ENCODE assay signal across 8 mouse cellular contexts in the genomic region with DNA sequence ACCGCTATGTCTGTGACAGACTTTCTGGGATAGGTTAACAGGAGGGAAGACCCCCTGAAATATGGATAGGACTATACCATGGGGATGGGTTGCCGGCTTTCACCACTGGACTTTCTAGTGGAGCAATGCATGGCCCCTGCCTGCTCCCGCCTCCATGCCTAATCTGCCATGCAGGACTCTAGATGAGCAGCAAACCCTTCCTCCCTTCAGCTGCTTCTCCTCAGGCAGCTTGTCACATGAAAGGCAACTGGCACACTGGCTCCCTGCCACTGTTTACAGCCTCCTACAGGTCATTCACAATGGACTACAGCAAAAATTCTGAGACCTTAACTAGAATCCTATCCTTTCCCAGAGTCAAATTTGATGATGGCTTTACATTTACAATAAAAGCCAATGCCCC. TPM values are rescaled to one million over a fixed set of nuclear protein-coding genes. Genes with fewer than 3 reads are reported as not detected.
DNase-seq lines count a peak whose midpoint lies in the region; ATAC-seq and TF ChIP-seq lines count a peak whose summit lies in the region.

No protein-coding gene starts in this region.

- no peak overlapping the region for H3K27ac ChIP-seq in heart, embryonic 12.5 days (ENCODE audit: poor library complexity, severe bottlenecking)

- no peaks in the 10 kb centered on the region for H3K27me3 ChIP-seq in heart, embryonic 12.5 days (replicated peaks)
- H3K27me3 ChIP-seq in myocyte (ENCODE audit: control insufficient read depth, insufficient read depth, insufficient read length), result no peaks in the 10 kb centered on the region

- no peak for ATAC-seq in heart, embryonic 12.5 days (ENCODE audit: insufficient number of reproducible peaks, low FRiP score)
- ATAC-seq in monocyte, adult 5-6 weeks (replicated peaks; ENCODE audit: insufficient number of reproducible peaks, low FRiP score, low TSS enrichment, poor library complexity, severe bottlenecking), result no peak

- peak overlapping the region; percentile 76 for H3K4me3 ChIP-seq in heart, embryonic 12.5 days
- H3K4me3 ChIP-seq in myocyte, result peak overlapping the region; percentile 97

- intact Hi-C loops in left cerebral cortex, postnatal 4 days (cut with DNase I), result no loop called here

- H3K79me2 ChIP-seq in myocyte (ENCODE audit: control insufficient read depth, insufficient read depth), result peaks cover 33% of the 10 kb centered on the region

- H3K9ac ChIP-seq in heart, embryonic 12.5 days, result peak overlapping the region; percentile 54

- no peaks in the 10 kb centered on the region for H3K9me3 ChIP-seq in heart, embryonic 12.5 days (replicated peaks)

- H3K36me3 ChIP-seq in heart, embryonic 12.5 days, result peaks cover 23% of the 10 kb centered on the region
- peaks cover 15% of the 10 kb centered on the region for H3K36me3 ChIP-seq in myocyte (ENCODE audit: control insufficient read depth, insufficient read depth)

- peaks cover 27% of the 10 kb centered on the region for H3K4me1 ChIP-seq in heart, embryonic 12.5 days (replicated peaks)

- DNase-seq in left cerebral cortex, postnatal 4 days, result peak; percentile 55
- no peak for DNase-seq in left cerebral cortex, adult 11 months (ENCODE audit: low spot score)
- peak; percentile 66 to 69 for DNase-seq in cerebellum, adult 18-20 months
- peak; percentile 36 for DNase-seq in kidney, postnatal 14 days
- no peak for DNase-seq in ovary, postnatal 10 days (ENCODE audit: low spot score)

- peak overlapping the region; percentile 79 for H3K4me2 ChIP-seq in heart, embryonic 12.5 days
- peak overlapping the region; percentile 98 for H3K4me2 ChIP-seq in myocyte (ENCODE audit: low read depth)

- no peak for TF ChIP-seq POLR2A in myocyte (IDR thresholded peaks at IDR 0.05; ENCODE audit: insufficient read length, low read depth)

- WGBS in heart, embryonic 12.5 days, result 88% methylated on average over 3 of the region's 3 CpGs

- no peak overlapping the region for H3ac ChIP-seq in myocyte (ENCODE audit: control insufficient read depth, insufficient read length)

TF ChIP-seq in myocyte, 11 proteins besides CTCF, POLR2A, EP300 and RAD21:
- TF ChIP-seq USF1 (IDR thresholded peaks at IDR 0.05; ENCODE audit: low read depth) (no peak), MYOG (IDR thresholded peaks at IDR 0.05; ENCODE audit: control insufficient read depth in 1 of 3, insufficient read depth in 1 of 3, insufficient read length in 2 of 3, low read depth in 2 of 3) (peak; percentile 12 to 85 (median 15)), CEBPB (IDR thresholded peaks at IDR 0.05; ENCODE audit: insufficient read depth, poor library complexity, severe bottlenecking) (no peak), E2F4 (IDR thresholded peaks at IDR 0.05; ENCODE audit: insufficient read depth) (no peak), TCF3 (IDR thresholded peaks at IDR 0.05; ENCODE audit: insufficient read length, low read depth) (no peak), REST (IDR thresholded peaks at IDR 0.05; ENCODE audit: insufficient read depth, insufficient read length) (no peak), MYOD1 (IDR thresholded peaks at IDR 0.05; ENCODE audit: control insufficient read depth in 1 of 3, insufficient read length in 2 of 3, low read depth in 2 of 3) (peak in 2 of 3 experiments; percentile 76 to 79), POLR2AphosphoS2 (IDR thresholded peaks at IDR 0.05; ENCODE audit: insufficient read length, low read depth) (no peak), SRF (IDR thresholded peaks at IDR 0.05; ENCODE audit: control insufficient read depth, insufficient read length, low read depth) (no peak), MAX (IDR thresholded peaks at IDR 0.05; ENCODE audit: low read depth) (no peak), TCF12 (IDR thresholded peaks at IDR 0.05; ENCODE audit: insufficient read depth, poor library complexity, severe bottlenecking) (peak; percentile 7)

RNA-seq across cellular contexts. Expression of gene Rmnd1, which starts 1.4 kb away (rescaled TPM):
- 10 to 100 TPM; 25.2 to 29.7 TPM for total RNA-seq in left cerebral cortex, postnatal 4 days (2021)
- 91.8 and 92.9 TPM in 2 replicates for polyA plus RNA-seq in heart, embryonic 12.5 days (2016; fragmentation: Nextera tagmentation; extraction: Ambion mirVana)
- 22.1 TPM for polyA plus RNA-seq in myocyte (2012; fragmentation: generic; extraction: Trizol)
- total RNA-seq in monocyte, adult 5-6 weeks (2017), result 36.2 to 50.5 TPM (median 46.3 TPM) in 3 replicates

RNA-seq across cellular contexts. Expression of gene Armt1, which starts 1.4 kb away (rescaled TPM):
- 10 to 100 TPM in 1 of 2 experiments, 1 to 10 TPM in 1; 9.9 to 10.8 TPM for total RNA-seq in left cerebral cortex, postnatal 4 days (2021)
- polyA plus RNA-seq in heart, embryonic 12.5 days (2016; fragmentation: Nextera tagmentation; extraction: Ambion mirVana), result 17.5 and 19.4 TPM in 2 replicates
- 16.0 TPM for polyA plus RNA-seq in myocyte (2012; fragmentation: generic; extraction: Trizol)
- total RNA-seq in monocyte, adult 5-6 weeks (2017), result 14.9 to 33.3 TPM (median 21.4 TPM) in 3 replicates

RNA-seq across cellular contexts. Expression of gene Zbtb2, which starts 42.9 kb away (rescaled TPM):
- 10 to 100 TPM; 13.7 to 14.3 TPM for total RNA-seq in left cerebral cortex, postnatal 4 days (2021)
- 13.4 and 14.2 TPM in 2 replicates for polyA plus RNA-seq in heart, embryonic 12.5 days (2016; fragmentation: Nextera tagmentation; extraction: Ambion mirVana)
- 3.8 TPM for polyA plus RNA-seq in myocyte (2012; fragmentation: generic; extraction: Trizol)
- 25.2 to 30.1 TPM (median 28.5 TPM) in 3 replicates for total RNA-seq in monocyte, adult 5-6 weeks (2017)

RNA-seq across cellular contexts. Expression of gene Ccdc170, which starts 51.5 kb away (rescaled TPM):
- under 1 TPM; 0.62 to 0.68 TPM for total RNA-seq in left cerebral cortex, postnatal 4 days (2021)
- polyA plus RNA-seq in heart, embryonic 12.5 days (2016; fragmentation: Nextera tagmentation; extraction: Ambion mirVana), result not detected in 2 replicates
- 0.05 TPM for polyA plus RNA-seq in myocyte (2012; fragmentation: generic; extraction: Trizol)
- 0.19 TPM in 1 of 3 replicates, not detected in the others for total RNA-seq in monocyte, adult 5-6 weeks (2017)

Comparison
In these comparisons a context has a peak if more than half of its experiments do, and no peak if none do; other contexts are left out.
1. DNase-seq: peak in left cerebral cortex, postnatal 4 days (single experiment), cerebellum, adult 18-20 months (2 of 2) and kidney, postnatal 14 days (single experiment); none in left cerebral cortex, adult 11 months (single experiment) and ovary, postnatal 10 days (single experiment).